Mouse (Mus musculus) ES-E14 (cell line): ENCODE data around the gene Eya2. TPM values are rescaled to one million over a fixed set of nuclear protein-coding genes. Genes with fewer than 3 reads are reported as not detected.

Experiments used
- DNase-seq: peaks from one replicate; pipeline ENCODE4 v3.0.0-alpha.2; 2013; ENCODE audit warnings: low read depth, low spot score
- H3K27ac ChIP-seq: 2 replicates; pipeline ENCODE4 v1.5.1; 2012; ENCODE audit warnings: low read depth, mild to moderate bottlenecking, low read length, moderate library complexity, mixed read lengths; ENCODE audit not compliant: poor library complexity, insufficient read depth, severe bottlenecking
- H3K36me3 ChIP-seq: 2 replicates; pipeline ENCODE4 v1.6.1; 2012; ENCODE audit warnings: mild to moderate bottlenecking, low read length, moderate library complexity, mixed read lengths; ENCODE audit not compliant: control insufficient read depth, poor library complexity, insufficient read depth, severe bottlenecking
- H3K4me1 ChIP-seq, 2 experiments: fragments of 150-350 bp in 1 of 2; sonication (generic) in 1 of 2; 2 replicates each; pipeline ENCODE4 v1.6.1; 2012; ENCODE audit warnings: low read length in 2 of 2, mild to moderate bottlenecking in 1 of 2, mixed read lengths in 1 of 2; ENCODE audit not compliant: control insufficient read depth in 2 of 2, insufficient read depth in 2 of 2, poor library complexity in 1 of 2
- H3K4me3 ChIP-seq, 2 experiments: fragments of 150-350 bp in 1 of 2; sonication (generic) in 1 of 2; 2 replicates each; pipeline ENCODE4 v1.5.1; 2012; ENCODE audit warnings: low read length in 2 of 2, low read depth in 1 of 2, mild to moderate bottlenecking in 1 of 2, mixed read lengths in 1 of 2; ENCODE audit not compliant: insufficient read depth in 1 of 2, poor library complexity in 1 of 2, severe bottlenecking in 1 of 2
- H3K9ac ChIP-seq: 2 replicates; pipeline ENCODE4 v1.6.1; 2012; ENCODE audit warnings: low read depth, mild to moderate bottlenecking, low read length, mixed read lengths; ENCODE audit not compliant: poor library complexity, insufficient read depth, severe bottlenecking
- H3K9me3 ChIP-seq: fragments of 150-350 bp; sonication (generic); 2 replicates; pipeline ENCODE4 v1.6.1; 2012; ENCODE audit warnings: low read depth, mild to moderate bottlenecking, low read length; ENCODE audit not compliant: control insufficient read depth, insufficient read depth
- CHD2 ChIP-seq: IDR thresholded peaks from 2 replicates; pipeline ENCODE4 v1.6.1; 2014; ENCODE audit warnings: mild to moderate bottlenecking, low read depth, low read length, inconsistent platforms
- HCFC1 ChIP-seq: IDR thresholded peaks from 2 replicates; pipeline ENCODE4 v1.6.1; 2012; ENCODE audit warnings: low read length, inconsistent platforms, borderline replicate concordance; ENCODE audit not compliant: insufficient read depth
- MAFK ChIP-seq: IDR thresholded peaks from 2 replicates; pipeline ENCODE4 v1.6.1; 2014; ENCODE audit warnings: mild to moderate bottlenecking, low read depth, low read length, inconsistent platforms; ENCODE audit not compliant: insufficient read depth
- ZC3H11A ChIP-seq: IDR thresholded peaks from 2 replicates; pipeline ENCODE4 v1.6.1; 2012; ENCODE audit warnings: low read depth, mild to moderate bottlenecking, inconsistent platforms, low read length, borderline replicate concordance
- ZNF384 ChIP-seq: IDR thresholded peaks from 2 replicates; pipeline ENCODE4 v1.6.1; 2012; ENCODE audit warnings: low read depth, low read length, inconsistent platforms
- in situ Hi-C, 2 experiments: fragments of 600-800 bp; cut with MboI; formaldehyde crosslinking; loops; one replicate each; pipeline ENCODE4 v1.15.1; 2025; ENCODE audit warnings: low sequenced_read_pairs in 2 of 2, inconsistent platforms in 1 of 2; ENCODE audit not compliant: unreplicated experiment in 2 of 2
- total RNA-seq: library from RNA; depleted of rRNA; stranded (reverse); fragments of 300-350 nt; gene quantifications from 2 replicates; pipeline ENCODE4 v1.2.3, GENCODE M21; 2012

The Eya2 gene
- total RNA-seq, 1 experiment, result 0.40 TPM

- Histone ChIP-seq H3K27ac (no peak overlapping the region), H3K4me1 (peaks cover under 1 to 20% of the 10 kb centered on the region in 2 experiments; a peak in 2 of 4 replicates), H3K9me3 (no peaks in the 10 kb centered on the region), H3K4me3 (no peak overlapping the region), H3K9ac (no peak overlapping the region), H3K36me3 (no peaks in the 10 kb centered on the region)
- in situ Hi-C loops, result no loop called here
- TF ChIP-seq ZC3H11A, result no peak
- TF ChIP-seq MAFK, result no peak
- no peak for TF ChIP-seq ZNF384
- no peak for TF ChIP-seq CHD2
- no peak for TF ChIP-seq HCFC1
- no peak for DNase-seq
These were observed 44.4 kb downstream of the Eya2 start for GRCm38 (mm10) chr2:165639075-165639755.

GRCm38 (mm10) chr2:165641909-165642505 is 47.2 kb downstream of the Eya2 start:
- TF ChIP-seq MAFK (no peak), CHD2 (no peak), HCFC1 (no peak), ZC3H11A (no peak), ZNF384 (no peak)
- Histone ChIP-seq H3K9ac (no peak overlapping the region), H3K4me1 (peaks cover 3 to 20% of the 10 kb centered on the region in 2 experiments; a peak in 2 of 4 replicates), H3K9me3 (no peaks in the 10 kb centered on the region), H3K27ac (no peak overlapping the region), H3K4me3 (peak overlapping the region; percentile 19 to 42; a peak in 1 of 4 replicates), H3K36me3 (no peaks in the 10 kb centered on the region)
- in situ Hi-C loops, result no loop called here
- DNase-seq, result no peak

GRCm38 (mm10) chr2:165643596-165643995 is 48.8 kb downstream of the Eya2 start:
- Histone ChIP-seq H3K36me3 (no peaks in the 10 kb centered on the region), H3K4me3 (no peak overlapping the region), H3K27ac (no peak overlapping the region), H3K4me1 (peaks cover 3 to 20% of the 10 kb centered on the region in 2 experiments; a peak in 2 of 4 replicates), H3K9ac (no peak overlapping the region), H3K9me3 (no peaks in the 10 kb centered on the region)
- in situ Hi-C loops, result no loop called here
- DNase-seq, result no peak
- TF ChIP-seq HCFC1 (no peak), CHD2 (no peak), ZC3H11A (no peak), ZNF384 (no peak), MAFK (no peak)

DNA sequence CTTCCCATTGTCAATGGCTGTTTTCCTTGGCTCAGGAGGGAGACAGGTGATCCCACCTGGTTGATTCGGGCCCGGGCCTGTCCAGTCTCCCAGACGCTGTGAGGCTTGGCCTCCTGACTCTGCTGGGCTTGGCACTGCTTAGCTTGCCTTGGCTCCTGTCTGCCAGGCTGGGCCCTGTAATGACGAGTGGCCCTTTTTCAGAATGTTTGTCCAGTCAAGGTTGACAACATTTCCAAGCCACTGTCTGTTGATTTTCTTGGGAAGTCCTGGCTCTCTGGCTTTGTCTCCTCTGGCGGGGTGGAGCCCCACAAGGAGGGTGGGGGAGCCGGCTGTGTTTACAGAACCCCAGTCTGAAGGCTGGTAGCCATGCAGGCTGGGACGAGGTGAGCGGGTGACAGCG is 49.2 kb downstream of the Eya2 start:
- H3K9ac ChIP-seq, result no peak overlapping the region
- H3K27ac ChIP-seq, result no peak overlapping the region
- TF ChIP-seq ZC3H11A (no peak), ZNF384 (no peak), CHD2 (no peak)
- H3K9me3 ChIP-seq, result no peaks in the 10 kb centered on the region
- H3K4me3 ChIP-seq, result no peak overlapping the region
- peaks cover 3 to 21% of the 10 kb centered on the region in 2 experiments; a peak in 2 of 4 replicates for H3K4me1 ChIP-seq
- DNase-seq, result no peak
- H3K36me3 ChIP-seq, result no peaks in the 10 kb centered on the region
- in situ Hi-C loops, result no loop called here

DNA sequence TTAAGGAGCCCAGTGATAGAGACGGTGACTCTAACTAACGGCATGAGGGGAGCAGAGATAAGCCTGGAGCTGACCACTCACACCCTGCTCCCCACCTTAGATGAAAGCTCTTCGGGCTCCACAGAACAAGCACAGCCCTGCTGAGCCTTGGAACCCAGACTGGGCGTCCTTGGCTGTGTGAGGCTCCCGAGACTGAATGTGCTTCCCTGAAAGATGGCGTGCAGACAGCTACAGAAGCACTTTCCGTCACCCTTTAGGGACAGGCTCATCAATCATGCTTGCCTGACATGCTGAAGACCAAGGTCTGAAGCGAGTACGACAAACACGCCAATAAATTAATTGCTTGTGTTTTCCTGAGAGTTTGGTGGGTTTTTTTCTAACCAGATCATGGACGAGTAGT is 56.2 kb downstream of the Eya2 start:
- no peak overlapping the region for H3K9ac ChIP-seq
- H3K4me3 ChIP-seq, result no peak overlapping the region
- no peak for DNase-seq
- H3K36me3 ChIP-seq, result no peaks in the 10 kb centered on the region
- no peak overlapping the region for H3K27ac ChIP-seq
- H3K4me1 ChIP-seq, result peaks cover 0 to 7% of the 10 kb centered on the region in 2 experiments; a peak in 2 of 4 replicates
- TF ChIP-seq HCFC1, result no peak
- no peaks in the 10 kb centered on the region for H3K9me3 ChIP-seq
- in situ Hi-C loops, result no loop called here
